Comparison of ENCODE assay signal across 20 mouse cellular contexts in genomic region chr3:107833370-107833769, GRCm38 (mm10). TPM values are rescaled to one million over a fixed set of nuclear protein-coding genes. Genes with fewer than 3 reads are reported as not detected.
A peak's percentile ranks its signal among the peaks of the same experiment; 100 is the strongest.
DNase-seq lines count a peak whose midpoint lies in the region; ATAC-seq and TF ChIP-seq lines count a peak whose summit lies in the region.
"Had no signal": no experiment of that assay in that cellular context is flagged by ENCODE, and none has a peak within 500 bp of the region (broad histone marks: within the 10 kb centered on the region; RNA-seq: fewer than 3 reads in every experiment).

No protein-coding gene starts in this region.

- WGBS in forebrain, embryonic 12.5 days = 63% methylated on average over 1 of the region's 1 CpGs
- 63% methylated on average over 1 of the region's 1 CpGs for WGBS in forebrain, embryonic 11.5 days
- 40% methylated on average over 1 of the region's 1 CpGs for WGBS in midbrain, embryonic 15.5 days

- H3K27ac ChIP-seq in forebrain, embryonic 12.5 days = peak overlapping the region; percentile 46; the same call in 1 of the 2 replicates
- H3K27ac ChIP-seq in forebrain, embryonic 11.5 days (ENCODE audit: low read depth, low read length) = no peak overlapping the region
- peak overlapping the region; percentile 74; the same call in 1 of the 2 replicates for H3K27ac ChIP-seq in layer of hippocampus, adult 2 months
- H3K27ac ChIP-seq in midbrain, embryonic 15.5 days = no peak overlapping the region
- H3K27ac ChIP-seq: embryonic facial prominence, embryonic 13.5 days; limb, embryonic 15.5 days; neural tube, embryonic 12.5 days had no signal

- H3K9ac ChIP-seq in forebrain, embryonic 12.5 days = no peak overlapping the region
- no peak overlapping the region for H3K9ac ChIP-seq in forebrain, embryonic 11.5 days (ENCODE audit: low read length)
- H3K9ac ChIP-seq in midbrain, embryonic 15.5 days = no peak overlapping the region
- H3K9ac ChIP-seq: embryonic facial prominence, embryonic 13.5 days; limb, embryonic 15.5 days; neural tube, embryonic 12.5 days had no signal

- peaks cover 30% of the 10 kb centered on the region for H3K4me1 ChIP-seq in forebrain, embryonic 12.5 days
- H3K4me1 ChIP-seq in forebrain, embryonic 11.5 days (replicated peaks; ENCODE audit: control insufficient read depth, insufficient read depth, low read length) = peaks cover 15% of the 10 kb centered on the region
- peaks cover 13% of the 10 kb centered on the region for H3K4me1 ChIP-seq in midbrain, embryonic 15.5 days

- no peak for DNase-seq in forebrain, embryonic 11.5 days (ENCODE audit: low spot score)
- DNase-seq in layer of hippocampus, adult 2 months (ENCODE audit: low spot score in 2 of 2) = no peak
- no peak for DNase-seq in layer of hippocampus, adult 8-10 months (ENCODE audit: low spot score in 2 of 2)
- peak; percentile 27 for DNase-seq in ZHBTc4 (ENCODE audit: low read depth, low spot score)
- no peak for DNase-seq in lung, postnatal 4 days
- DNase-seq in cerebellum, adult 11 months = no peak
- DNase-seq: kidney, adult 2 months; kidney, postnatal 14 days; lung, postnatal 14 days; right cerebral cortex, postnatal 4 days; thymus, postnatal 4 days had no signal

- TF ChIP-seq CTCF in layer of hippocampus, adult 2 months (conservative IDR thresholded peaks at IDR 0.05) = no peak

- H3K36me3 ChIP-seq in forebrain, embryonic 12.5 days (replicated peaks) = no peaks in the 10 kb centered on the region
- H3K36me3 ChIP-seq in forebrain, embryonic 11.5 days (ENCODE audit: control insufficient read depth, insufficient read depth, low read length) = no peaks in the 10 kb centered on the region
- no peaks in the 10 kb centered on the region for H3K36me3 ChIP-seq in midbrain, embryonic 15.5 days (replicated peaks)
- H3K36me3 ChIP-seq: embryonic facial prominence, embryonic 13.5 days; limb, embryonic 15.5 days; neural tube, embryonic 12.5 days had no signal

- H3K4me3 ChIP-seq in forebrain, embryonic 12.5 days (replicated peaks) = no peak overlapping the region
- no peak overlapping the region for H3K4me3 ChIP-seq in forebrain, embryonic 11.5 days (ENCODE audit: low read depth, low read length)
- no peak overlapping the region for H3K4me3 ChIP-seq in layer of hippocampus, adult 2 months
- H3K4me3 ChIP-seq in midbrain, embryonic 15.5 days = no peak overlapping the region
- H3K4me3 ChIP-seq: embryonic facial prominence, embryonic 13.5 days; limb, embryonic 15.5 days; neural tube, embryonic 12.5 days had no signal

- no peak overlapping the region for H3K4me2 ChIP-seq in forebrain, embryonic 12.5 days
- H3K4me2 ChIP-seq in forebrain, embryonic 11.5 days (ENCODE audit: low read depth, low read length, severe bottlenecking) = no peak overlapping the region
- H3K4me2 ChIP-seq in midbrain, embryonic 15.5 days = no peak overlapping the region
- H3K4me2 ChIP-seq: embryonic facial prominence, embryonic 13.5 days; limb, embryonic 15.5 days; neural tube, embryonic 12.5 days had no signal

- no peaks in the 10 kb centered on the region for H3K9me3 ChIP-seq in forebrain, embryonic 12.5 days
- H3K9me3 ChIP-seq in forebrain, embryonic 11.5 days (ENCODE audit: control insufficient read depth, low read length) = no peaks in the 10 kb centered on the region
- no peaks in the 10 kb centered on the region for H3K9me3 ChIP-seq in midbrain, embryonic 15.5 days
- H3K9me3 ChIP-seq: embryonic facial prominence, embryonic 13.5 days; limb, embryonic 15.5 days; neural tube, embryonic 12.5 days had no signal

- peaks cover 16% of the 10 kb centered on the region for H3K27me3 ChIP-seq in forebrain, embryonic 12.5 days
- H3K27me3 ChIP-seq in forebrain, embryonic 11.5 days (ENCODE audit: control insufficient read depth, insufficient read depth, low read length) = no peaks in the 10 kb centered on the region
- H3K27me3 ChIP-seq in midbrain, embryonic 15.5 days (replicated peaks) = no peaks in the 10 kb centered on the region
- H3K27me3 ChIP-seq: embryonic facial prominence, embryonic 13.5 days; limb, embryonic 15.5 days; neural tube, embryonic 12.5 days had no signal

- no peak for ATAC-seq in forebrain, embryonic 12.5 days (ENCODE audit: low FRiP score)
- ATAC-seq in forebrain, embryonic 11.5 days (replicated peaks; ENCODE audit: low FRiP score) = no peak; the same call in 1 of the 2 replicates
- 0 out of 2 replicates have a peak, but pooled peaks have one; percentile 22 for ATAC-seq in midbrain, embryonic 15.5 days (replicated peaks)

RNA-seq across cellular contexts. Expression of gene Eps8l3, which starts 43.7 kb away (rescaled TPM):
- polyA plus RNA-seq in forebrain, embryonic 12.5 days (2016; fragmentation: Nextera tagmentation; extraction: Ambion mirVana) = not detected in 2 replicates
- not detected in 2 replicates for polyA plus RNA-seq in forebrain, embryonic 11.5 days (2014; fragmentation: Nextera tagmentation; extraction: Ambion mirVana)
- not detected for total RNA-seq in layer of hippocampus, adult 2 months (2021)
- total RNA-seq in layer of hippocampus, adult 8-10 months (2022) = not detected
- polyA plus RNA-seq in midbrain, embryonic 15.5 days (2015; fragmentation: Nextera tagmentation; extraction: Ambion mirVana) = 0.09 TPM in 1 of 2 replicates, not detected in the other
- total RNA-seq: adrenal gland, postnatal 4 days; gastrocnemius, adult 18-20 months; left cerebral cortex, adult 8-10 months had no signal
- polyA plus RNA-seq: embryonic facial prominence, embryonic 13.5 days; hindbrain, embryonic 16.5 days; limb, embryonic 15.5 days; neural tube, embryonic 12.5 days had no signal

Comparison
In these comparisons a context has a peak if more than half of its experiments do, and no peak if none do; other contexts are left out.
1. H3K27ac ChIP-seq: peak in forebrain, embryonic 12.5 days (single experiment) and layer of hippocampus, adult 2 months (single experiment); none in forebrain, embryonic 11.5 days (single experiment) and midbrain, embryonic 15.5 days (single experiment).